Mouse (Mus musculus): ENCODE measurements around the gene Slc6a6.
A peak's percentile ranks its signal among the peaks of the same experiment; 100 is the strongest.

DNA sequence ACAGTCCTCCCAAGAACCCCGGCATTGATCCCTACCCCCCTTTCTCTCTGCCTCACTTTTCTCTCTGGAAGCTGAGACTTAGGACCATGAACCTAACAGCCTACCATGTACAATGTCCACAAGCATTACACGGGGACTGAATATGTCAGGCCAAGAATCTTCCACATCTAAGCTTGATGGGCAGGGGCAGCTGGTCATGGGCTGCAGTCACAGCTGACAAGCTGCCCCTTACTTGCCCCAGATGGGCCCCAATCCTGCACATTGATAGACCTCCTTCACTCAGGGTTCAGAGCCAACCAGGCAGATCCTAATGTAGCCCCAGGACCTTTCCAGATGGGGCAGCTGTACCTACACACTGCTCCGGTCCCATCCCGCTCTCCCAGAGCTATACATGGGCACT lies 112.9 kb downstream of the Slc6a6 start:
- TF ChIP-seq MAX (IDR thresholded peaks at IDR 0.05; ENCODE audit: low read depth) (no peak), CEBPB (IDR thresholded peaks at IDR 0.05; ENCODE audit: insufficient read depth, poor library complexity, severe bottlenecking) (no peak), POLR2A (IDR thresholded peaks at IDR 0.05; ENCODE audit: insufficient read length, low read depth) (no peak), E2F4 (IDR thresholded peaks at IDR 0.05; ENCODE audit: insufficient read depth) (no peak), SRF (IDR thresholded peaks at IDR 0.05; ENCODE audit: control insufficient read depth, insufficient read length, low read depth) (no peak), USF1 (IDR thresholded peaks at IDR 0.05; ENCODE audit: low read depth) (no peak), TCF12 (IDR thresholded peaks at IDR 0.05; ENCODE audit: insufficient read depth, poor library complexity, severe bottlenecking) (no peak), POLR2AphosphoS2 (IDR thresholded peaks at IDR 0.05; ENCODE audit: insufficient read length, low read depth) (no peak), REST (IDR thresholded peaks at IDR 0.05; ENCODE audit: insufficient read depth, insufficient read length) (no peak), MYOD1 (IDR thresholded peaks at IDR 0.05; ENCODE audit: control insufficient read depth in 1 of 3, insufficient read length in 2 of 3, low read depth in 2 of 3) (peak; percentile 71 to 99 (median 94)), MYOG (IDR thresholded peaks at IDR 0.05; ENCODE audit: control insufficient read depth in 1 of 3, insufficient read depth in 1 of 3, insufficient read length in 2 of 3, low read depth in 2 of 3) (peak in 1 of 3 experiments; percentile 71)

Data from myocyte (in vitro differentiated cells).